ENCODE assay signal across 25 mouse cellular contexts in genomic region chr7:82758521-82758920, GRCm38 (mm10).
"Had no signal": no experiment of that assay in that cellular context is flagged by ENCODE, and none has a peak within 500 bp of the region (broad histone marks: within the 10 kb centered on the region; RNA-seq: fewer than 3 reads in every experiment).

No protein-coding gene starts in this region.

- H3K27me3 ChIP-seq: heart, embryonic 12.5 days; hindbrain, embryonic 13.5 days; hindbrain, embryonic 15.5 days; intestine, embryonic 15.5 days; limb, embryonic 12.5 days; liver, embryonic 13.5 days; liver, embryonic 15.5 days had no signal

- H3K4me3 ChIP-seq: gastrocnemius, adult 2 months; heart, embryonic 10.5 days; heart, embryonic 12.5 days; hindbrain, embryonic 13.5 days; hindbrain, embryonic 15.5 days; intestine, embryonic 15.5 days; layer of hippocampus, adult 2 months; left cerebral cortex, adult 2 months; limb, embryonic 10.5 days; limb, embryonic 12.5 days; liver, embryonic 13.5 days; liver, embryonic 15.5 days had no signal

- H3K9ac ChIP-seq: heart, embryonic 12.5 days; hindbrain, embryonic 13.5 days; hindbrain, embryonic 15.5 days; intestine, embryonic 15.5 days; limb, embryonic 12.5 days; liver, embryonic 13.5 days; liver, embryonic 15.5 days had no signal

- H3K4me2 ChIP-seq: heart, embryonic 12.5 days; hindbrain, embryonic 13.5 days; hindbrain, embryonic 15.5 days; intestine, embryonic 15.5 days; limb, embryonic 12.5 days; liver, embryonic 11.5 days; liver, embryonic 13.5 days; liver, embryonic 15.5 days had no signal

- H3K36me3 ChIP-seq: intestine, embryonic 15.5 days had no signal

- H3K9me3 ChIP-seq: heart, embryonic 10.5 days; heart, embryonic 12.5 days; hindbrain, embryonic 13.5 days; hindbrain, embryonic 15.5 days; intestine, embryonic 15.5 days; limb, embryonic 10.5 days; limb, embryonic 12.5 days; liver, embryonic 13.5 days; liver, embryonic 15.5 days had no signal

- H3K4me1 ChIP-seq: heart, embryonic 10.5 days; heart, embryonic 12.5 days; hindbrain, embryonic 13.5 days; hindbrain, embryonic 15.5 days; intestine, embryonic 15.5 days; limb, embryonic 10.5 days; limb, embryonic 12.5 days; liver, embryonic 13.5 days; liver, embryonic 15.5 days had no signal

- H3K27ac ChIP-seq: gastrocnemius, adult 2 months; heart, embryonic 10.5 days; hindbrain, embryonic 13.5 days; hindbrain, embryonic 15.5 days; intestine, embryonic 15.5 days; layer of hippocampus, adult 2 months; left cerebral cortex, adult 2 months; limb, embryonic 10.5 days; limb, embryonic 12.5 days; liver, embryonic 13.5 days; liver, embryonic 15.5 days had no signal

- DNase-seq: gastrocnemius, adult 2 months; gastrocnemius, postnatal 10 days; gastrocnemius, postnatal 25 days; heart, postnatal 10 days; heart, postnatal 4 days; kidney, adult 18-20 months; kidney, adult 8-10 months; kidney, postnatal 10 days; kidney, postnatal 25 days; kidney, postnatal 4 days; liver; liver, embryonic 13.5 days had no signal

- ATAC-seq: inflammation-experienced regulatory T-cells, adult 6 months; intestine, embryonic 15.5 days; intestine, postnatal 0 days had no signal
